Mouse (Mus musculus) heart, adult 2 months (tissue): Measurements from ENCODE around the gene Gas8.

Source experiments
- EP300 ChIP-seq: fragments of 200-500 bp; IDR thresholded peaks from 2 replicates; pipeline ENCODE4 v1.6.1; 2011; ENCODE audit warnings: low read depth, low read length, control low read depth; ENCODE audit not compliant: insufficient read depth
- POLR2A ChIP-seq: fragments of 200-500 bp; IDR thresholded peaks from 2 replicates; pipeline ENCODE4 v1.6.1; 2011; ENCODE audit warnings: mild to moderate bottlenecking, low read depth, low read length, control low read depth; ENCODE audit not compliant: insufficient read depth

DNA sequence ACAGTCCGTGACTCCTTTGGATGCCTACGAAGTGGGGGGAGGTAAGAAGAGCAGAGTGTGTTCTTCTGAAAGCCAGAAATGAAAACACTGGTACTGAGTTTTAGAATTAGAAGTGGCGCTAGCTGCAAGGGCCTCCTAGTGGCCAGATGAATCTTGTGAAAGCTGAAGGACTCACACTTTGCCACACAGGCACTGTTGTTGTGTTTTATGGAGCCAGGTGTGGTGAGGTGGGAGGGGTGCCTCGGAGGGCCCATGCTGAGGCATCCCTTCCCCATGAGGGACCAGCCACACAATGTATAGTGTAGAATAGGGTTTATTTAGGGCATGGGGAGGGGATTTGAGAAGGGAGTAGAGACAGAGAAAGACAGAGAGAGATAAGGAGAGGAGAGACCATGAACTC lies 20.9 kb upstream of the Gas8 start:
- TF ChIP-seq POLR2A (no peak), EP300 (no peak)
